Mouse (Mus musculus): ENCODE data around the gene Ubtd1.

Gene Ubtd1

DNA sequence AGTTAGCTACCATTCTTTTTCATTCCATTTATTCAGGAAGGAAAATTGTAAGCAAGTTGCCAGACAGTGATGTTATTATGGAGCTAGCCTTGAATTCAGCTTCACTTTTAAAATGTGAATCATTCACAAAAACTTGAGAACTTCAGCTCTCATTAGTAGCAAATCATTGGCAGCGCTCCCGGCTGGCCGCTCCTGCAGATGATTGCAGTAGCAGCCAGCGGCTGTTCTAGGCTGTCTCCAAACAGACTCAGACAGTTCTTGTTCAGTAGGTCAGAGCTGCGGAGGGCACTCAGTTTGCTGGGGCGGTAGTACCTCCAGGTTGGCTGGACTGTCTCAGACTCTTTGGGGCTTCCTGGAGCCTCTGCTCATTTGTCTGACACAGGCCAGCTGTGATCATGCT lies 11.9 kb downstream of the Ubtd1 start:
- DNase-seq (ENCODE audit: low read depth, low spot score): no peak

DNA sequence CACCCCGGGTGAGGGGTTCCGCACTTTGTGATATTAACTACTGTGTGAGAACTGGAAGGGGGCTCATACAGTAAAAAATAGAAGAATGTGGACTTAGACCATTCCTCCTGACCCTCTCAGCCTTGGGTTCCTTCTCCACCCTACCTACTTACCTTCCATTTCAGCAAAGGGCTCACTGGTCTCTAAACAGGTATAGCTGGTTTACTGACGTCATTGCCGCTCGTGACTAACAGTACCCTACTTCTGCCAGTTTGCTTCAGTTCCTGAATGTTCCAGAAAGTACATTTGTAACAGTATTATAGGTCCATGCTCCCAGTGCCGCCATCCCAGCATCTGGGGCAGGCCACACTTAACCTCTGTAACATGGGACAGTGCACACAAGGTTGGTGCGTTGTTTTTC lies 12.5 kb downstream of the Ubtd1 start:
- no peak for DNase-seq (ENCODE audit: low read depth, low spot score)

DNA sequence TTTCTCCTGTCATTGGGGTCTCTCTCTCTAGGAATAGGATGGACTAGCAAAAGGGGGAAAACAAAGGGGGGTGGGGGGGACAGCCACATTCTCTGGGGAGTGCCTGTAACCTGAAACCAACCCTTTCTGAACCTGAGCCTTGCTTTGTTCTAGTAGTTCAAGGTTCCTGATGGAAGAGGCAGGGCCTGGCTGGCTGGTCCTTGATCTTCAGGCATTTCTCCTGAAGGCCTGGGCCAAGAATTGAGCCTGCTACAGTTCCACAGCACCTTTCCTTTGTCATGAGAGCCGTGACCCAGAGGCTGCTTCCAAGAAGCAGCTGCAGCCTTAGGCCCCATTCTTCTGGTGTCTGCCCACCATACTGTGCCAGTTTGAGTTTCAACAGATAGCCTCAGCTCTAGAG lies 13.9 kb downstream of the Ubtd1 start:
- no peak for DNase-seq (ENCODE audit: low read depth, low spot score)

DNA sequence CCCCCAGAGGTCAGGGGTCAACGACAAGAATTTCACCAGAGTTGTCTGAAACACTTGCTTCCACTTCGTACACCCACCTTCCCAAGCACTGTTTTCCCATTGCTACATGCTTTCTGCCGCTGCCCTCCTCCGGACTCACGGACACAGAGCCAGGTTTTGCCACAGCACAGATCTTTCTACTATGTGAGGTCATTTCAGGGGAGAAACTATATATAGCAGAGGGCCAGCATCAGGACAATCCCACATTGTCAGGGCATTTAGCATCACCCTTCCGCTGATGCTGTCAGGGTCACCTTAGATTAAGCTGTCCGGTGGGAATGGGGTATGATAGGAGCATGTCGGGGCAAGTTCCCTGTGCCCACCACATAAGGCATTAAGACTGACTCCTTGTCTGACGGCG lies 15.5 kb downstream of the Ubtd1 start:
- no peak for DNase-seq (ENCODE audit: low read depth, low spot score)

DNA sequence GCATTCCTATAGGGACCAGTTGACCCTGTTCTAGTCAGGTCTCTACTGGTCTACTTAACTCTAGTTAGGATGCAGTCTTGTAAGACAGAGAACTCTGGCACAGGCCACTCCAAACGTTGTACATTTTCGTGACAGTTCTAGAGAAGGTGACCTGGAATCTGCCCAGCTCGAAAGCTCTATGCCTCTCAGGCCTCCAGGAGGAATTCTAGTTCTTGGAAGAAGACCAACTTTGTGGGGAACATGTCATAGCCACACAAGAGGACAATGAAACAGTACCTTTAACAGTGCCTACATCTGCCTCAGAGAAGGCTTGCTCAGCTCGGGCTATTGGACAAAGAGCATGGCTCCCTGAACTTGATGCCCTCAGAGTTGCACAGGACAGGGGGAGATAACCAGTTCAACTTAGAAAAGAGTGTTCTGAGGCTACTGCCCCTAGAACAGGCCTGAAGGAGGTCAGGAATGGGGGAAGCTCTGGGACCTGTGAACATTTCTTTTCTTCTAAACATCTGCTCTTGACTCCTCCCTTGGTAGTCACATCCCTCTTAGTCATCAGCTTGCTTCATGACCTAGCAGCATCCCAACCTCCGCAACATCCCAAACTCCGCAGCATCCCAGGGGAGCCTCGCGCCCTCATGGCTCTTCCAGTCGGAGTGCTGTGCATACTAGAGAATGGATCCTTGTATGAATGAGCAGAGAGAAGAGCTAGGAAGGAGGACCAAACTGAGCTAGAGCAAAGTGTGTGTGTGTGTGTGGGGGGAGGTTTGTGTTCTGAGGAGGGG lies 17.4 kb downstream of the Ubtd1 start:
- DNase-seq (ENCODE audit: low read depth, low spot score): no peak

DNA sequence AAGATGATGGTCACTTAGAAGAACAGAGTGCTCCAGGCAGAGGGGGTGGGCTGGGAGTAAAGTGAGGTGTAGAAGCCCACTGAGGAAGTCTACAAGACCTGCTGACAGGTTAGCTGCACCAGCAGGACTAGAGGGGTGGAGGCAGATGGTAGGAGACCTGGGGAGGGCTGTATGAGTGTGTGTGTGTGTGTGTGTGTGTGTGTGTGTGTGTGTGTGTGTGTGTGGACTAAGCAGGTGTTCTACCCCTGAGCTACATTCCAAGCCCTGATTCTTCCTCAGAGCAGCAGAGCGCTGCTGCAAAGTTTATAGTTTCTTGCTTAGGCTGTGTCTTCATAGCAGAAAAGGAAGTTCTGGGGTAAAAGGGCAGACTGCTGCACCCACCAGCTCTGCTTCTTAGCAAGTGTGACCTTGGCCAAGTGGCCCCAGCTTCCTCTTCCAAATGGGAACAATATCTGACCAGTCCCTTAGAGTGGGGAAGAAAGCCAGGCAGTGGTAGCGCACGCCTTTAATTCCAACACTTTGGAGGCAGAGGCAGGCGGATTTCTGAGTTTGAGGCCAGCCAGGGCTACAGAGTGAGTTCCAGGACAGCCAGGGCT lies 18.2 kb downstream of the Ubtd1 start:
- DNase-seq (ENCODE audit: low read depth, low spot score): no peak

DNA sequence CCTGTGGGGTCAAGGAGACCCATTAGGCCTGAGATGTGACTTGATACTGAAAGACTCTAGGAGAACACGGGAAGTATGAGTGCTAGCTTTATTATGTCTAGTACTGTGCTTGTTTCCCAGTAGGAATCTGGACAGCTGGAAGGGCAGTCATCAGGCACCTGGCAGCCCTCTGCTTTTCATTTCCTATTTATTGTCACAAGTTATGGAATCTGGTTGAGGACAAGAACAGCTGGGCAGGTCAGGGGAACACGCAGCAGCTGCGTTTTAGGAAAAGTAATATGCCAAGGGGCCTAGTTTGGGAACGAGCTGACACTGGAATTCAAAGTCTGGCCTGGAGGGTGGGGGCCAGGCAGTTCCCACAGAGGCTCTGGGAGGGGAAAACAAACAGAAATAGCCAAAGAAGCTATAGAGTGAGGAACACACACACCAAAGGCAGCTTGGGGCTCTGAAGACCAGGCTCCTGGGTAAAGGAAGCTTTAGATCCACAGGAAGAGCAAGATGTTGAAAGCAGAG lies 18.9 kb downstream of the Ubtd1 start:
- peak; percentile 46 for DNase-seq (ENCODE audit: low read depth, low spot score)

DNA sequence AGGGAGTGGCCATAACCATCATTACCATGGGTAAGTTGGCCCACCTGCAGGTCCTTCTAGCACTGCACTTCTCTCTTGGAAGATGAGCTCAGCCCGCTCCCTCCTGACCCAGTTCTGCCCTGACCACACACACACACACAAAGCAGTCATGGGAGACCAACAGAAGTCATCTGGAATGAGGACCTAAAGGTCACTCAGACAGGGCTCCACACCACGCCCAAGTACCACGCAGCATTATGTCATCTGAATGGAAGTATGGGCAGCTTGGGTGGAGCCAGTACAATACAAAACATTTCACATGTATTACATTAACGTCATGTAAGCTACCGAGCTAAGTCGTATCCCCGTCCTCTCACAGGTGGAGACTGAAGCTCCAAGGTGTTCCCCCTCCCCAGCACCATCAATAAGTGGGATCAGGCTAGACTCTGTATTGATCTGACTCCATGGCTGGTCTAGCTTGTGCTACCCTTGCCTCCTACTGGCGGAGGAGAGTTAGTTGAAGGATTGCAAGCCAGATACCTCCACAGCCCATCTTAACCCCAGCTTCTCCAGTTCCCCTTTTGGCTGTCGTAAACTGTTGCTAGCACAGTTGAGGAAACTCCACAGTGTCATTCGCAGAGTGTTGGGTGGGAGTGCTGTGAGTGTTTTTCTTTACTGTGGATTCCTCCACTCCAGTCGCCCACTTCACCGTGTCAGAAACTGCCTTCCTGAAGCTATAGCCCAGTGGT lies 19.9 kb downstream of the Ubtd1 start:
- no peak for DNase-seq (ENCODE audit: low read depth, low spot score)

DNA sequence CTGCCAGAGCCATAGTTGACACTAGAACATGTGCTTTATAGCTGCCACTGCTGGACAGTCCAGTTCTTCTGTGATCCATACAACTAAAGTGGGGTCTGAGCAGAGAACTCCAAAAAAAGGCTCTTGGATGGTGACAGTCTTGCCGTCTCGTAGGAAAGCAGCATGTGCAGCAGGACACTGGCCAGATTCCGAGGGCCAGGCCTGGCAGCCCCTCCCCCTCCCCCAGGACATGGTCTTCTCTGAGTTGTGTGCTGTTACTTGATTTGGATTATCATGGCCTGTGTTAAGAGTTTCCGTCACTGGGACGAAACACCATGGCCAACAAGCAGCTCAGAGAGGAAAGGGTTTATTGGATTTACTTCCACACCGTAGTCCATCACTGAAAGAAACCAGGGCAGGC lies 22.7 kb downstream of the Ubtd1 start:
- DNase-seq (ENCODE audit: low read depth, low spot score): no peak

DNA sequence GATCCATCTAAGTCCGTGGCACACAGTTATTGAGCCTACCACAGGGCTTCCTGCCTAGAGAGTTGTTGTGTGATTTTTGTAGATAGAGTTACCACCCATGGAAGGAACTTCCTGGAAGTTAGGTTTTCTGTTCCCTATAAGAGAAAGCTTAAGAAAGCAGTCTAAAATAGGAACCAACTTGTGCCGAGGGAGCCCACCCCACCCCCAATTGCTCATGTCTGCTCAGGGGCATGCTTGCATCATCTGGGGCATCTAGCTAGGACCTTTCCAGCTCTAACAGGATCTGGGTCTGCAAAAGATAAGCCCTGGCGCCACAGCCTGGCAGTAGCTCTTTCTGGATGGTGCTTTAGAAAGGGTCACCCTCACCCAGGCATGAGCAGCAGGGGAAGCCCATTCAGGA lies 24.1 kb downstream of the Ubtd1 start:
- DNase-seq (ENCODE audit: low read depth, low spot score): no peak

DNA sequence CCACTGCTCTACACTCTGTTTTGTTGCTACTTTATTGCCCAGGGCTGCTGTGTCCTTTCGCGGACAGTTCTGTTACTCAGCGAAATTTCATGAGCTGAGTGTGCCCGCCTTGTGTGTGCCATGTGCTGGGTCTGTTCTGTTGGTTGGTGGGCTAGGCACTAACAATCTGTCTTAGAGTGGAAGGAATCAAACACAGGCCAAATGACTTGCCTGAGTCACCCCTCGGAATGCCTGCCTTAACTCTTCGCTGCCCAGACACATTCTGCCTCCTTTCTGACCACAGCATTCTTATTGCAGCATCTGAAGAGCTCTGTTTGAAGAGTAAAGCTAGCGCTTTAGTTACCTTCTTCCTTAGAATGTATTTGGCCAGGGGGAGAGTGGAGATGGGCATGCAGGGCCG lies 25.0 kb downstream of the Ubtd1 start:
- no peak for DNase-seq (ENCODE audit: low read depth, low spot score)

DNA sequence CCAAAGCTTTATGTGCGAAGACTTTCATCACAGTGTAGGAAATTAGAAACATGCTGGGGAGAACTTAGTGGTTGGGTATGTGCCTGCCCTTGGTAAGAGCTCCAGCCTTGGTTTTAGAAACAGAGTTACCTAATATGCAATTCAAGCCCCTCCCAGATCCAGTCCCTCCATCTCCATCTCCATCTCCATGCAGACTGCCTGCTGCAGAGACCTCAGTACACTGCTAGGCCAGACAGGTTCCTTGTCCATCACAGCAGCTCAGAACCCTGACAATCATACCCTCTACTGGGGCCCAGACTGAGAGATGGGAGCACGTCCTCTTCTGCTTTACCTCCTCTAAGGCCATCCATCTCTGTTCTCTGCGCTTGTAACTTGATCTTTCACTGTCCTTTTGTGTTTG lies 27.0 kb downstream of the Ubtd1 start:
- DNase-seq (ENCODE audit: low read depth, low spot score): no peak

DNA sequence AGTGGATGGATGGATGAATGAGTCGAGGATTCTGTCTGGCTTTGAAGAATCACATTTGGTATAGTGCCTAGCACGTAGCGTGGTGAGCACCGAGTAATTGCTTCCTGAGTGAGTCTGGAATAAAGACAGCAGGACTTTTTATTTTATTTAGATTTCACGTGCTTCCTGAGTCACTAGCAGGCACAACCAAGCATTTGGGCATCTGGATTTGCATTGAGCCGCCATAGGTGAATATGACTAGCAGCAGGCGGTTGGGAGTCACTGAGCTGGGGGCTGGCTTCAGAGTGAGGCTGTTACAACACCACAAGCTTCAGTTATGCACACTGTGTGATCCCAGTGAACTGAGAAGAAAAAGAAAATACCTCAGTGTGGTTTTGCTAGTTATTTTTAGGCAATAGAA lies 27.5 kb downstream of the Ubtd1 start:
- DNase-seq (ENCODE audit: low read depth, low spot score): no peak

DNA sequence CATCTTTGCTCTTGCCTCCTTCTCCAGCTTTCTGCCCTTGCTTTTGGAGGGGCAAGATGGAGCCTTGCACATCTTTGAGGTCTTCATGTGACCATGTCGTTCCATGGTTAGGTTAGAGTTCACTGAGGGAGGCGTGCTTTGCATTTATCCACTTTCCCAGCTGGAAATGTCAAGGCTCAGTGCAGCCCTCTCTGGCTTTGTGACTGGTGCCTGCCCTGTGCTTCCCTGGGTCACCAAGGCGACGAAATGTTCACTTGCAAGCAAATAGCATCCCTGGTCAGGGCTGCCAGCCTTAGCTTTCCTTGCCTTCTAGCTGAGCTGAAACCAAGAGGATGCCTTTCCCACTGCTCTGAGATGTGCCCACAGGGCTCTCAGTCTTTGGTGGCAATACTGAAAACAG lies 28.9 kb downstream of the Ubtd1 start:
- DNase-seq (ENCODE audit: low read depth, low spot score): no peak

DNA sequence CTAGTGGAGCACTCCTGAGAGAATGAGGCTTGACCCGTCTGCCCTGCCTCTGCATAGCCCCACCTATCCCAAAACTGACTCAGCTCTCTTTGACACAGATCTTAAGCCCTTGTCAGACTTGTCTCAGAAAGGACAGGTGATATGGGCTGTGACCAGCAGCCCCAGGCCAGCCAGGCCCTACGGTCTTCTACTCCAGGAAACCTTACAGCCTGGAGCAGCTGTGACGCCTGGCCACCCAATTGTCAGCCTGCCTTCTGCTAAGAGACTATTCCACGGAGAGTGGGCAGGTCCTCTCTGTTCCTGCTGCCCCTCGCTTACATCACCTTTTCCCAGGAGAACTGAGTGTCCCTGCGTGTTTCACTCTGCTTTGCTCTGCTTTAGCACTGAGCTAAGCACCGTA lies 29.6 kb downstream of the Ubtd1 start:
- no peak for DNase-seq (ENCODE audit: low read depth, low spot score)

DNA sequence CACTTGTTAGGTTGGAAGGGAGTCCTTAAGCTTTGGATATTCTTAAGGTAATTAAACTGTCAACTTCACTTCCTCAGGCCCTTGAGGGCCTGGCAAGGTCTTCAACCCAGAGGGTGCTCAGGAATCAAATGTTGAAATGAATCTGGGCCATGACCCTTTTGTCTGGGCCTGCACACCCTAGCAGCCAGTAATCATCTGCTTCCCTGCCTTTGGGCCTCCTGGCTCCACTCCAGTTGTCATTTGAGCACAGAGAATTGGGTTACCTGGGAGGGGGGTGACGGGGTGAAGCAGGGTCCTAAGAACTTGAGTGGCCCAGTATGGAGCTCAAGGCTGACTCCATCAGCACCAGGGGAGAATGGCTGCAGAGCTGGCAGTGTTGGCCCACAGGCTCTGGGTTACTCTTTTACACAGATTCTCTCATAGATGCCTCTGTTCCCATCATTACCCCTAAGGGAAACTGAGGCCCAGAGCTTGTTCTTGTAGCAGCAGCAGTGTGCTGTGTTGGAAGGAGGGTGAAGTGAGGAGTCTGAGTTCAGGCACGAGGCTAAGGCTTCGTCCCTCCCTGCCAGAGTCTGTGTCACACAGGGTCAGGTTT lies 32.8 kb downstream of the Ubtd1 start:
- no peak for DNase-seq (ENCODE audit: low read depth, low spot score)

DNA sequence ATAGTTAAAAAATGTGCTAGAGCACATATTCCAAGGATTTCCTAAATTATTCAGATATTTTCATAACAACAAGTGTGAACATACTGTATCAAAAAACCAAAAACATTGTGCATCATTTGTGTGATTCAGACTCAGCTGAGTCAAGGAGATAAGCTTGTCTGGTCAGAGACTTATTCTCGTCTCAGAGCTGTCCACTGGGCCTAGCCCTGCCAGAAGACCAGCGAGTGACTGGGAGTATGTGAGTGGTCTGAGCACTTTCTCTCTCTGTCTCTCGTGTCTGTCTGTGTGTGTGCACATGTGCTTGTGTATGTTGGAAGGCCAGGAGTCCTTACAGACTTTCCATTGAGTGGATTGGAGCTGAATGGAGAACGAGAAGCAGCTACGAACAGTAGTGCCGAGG lies 33.4 kb downstream of the Ubtd1 start:
- no peak for DNase-seq (ENCODE audit: low read depth, low spot score)

DNA sequence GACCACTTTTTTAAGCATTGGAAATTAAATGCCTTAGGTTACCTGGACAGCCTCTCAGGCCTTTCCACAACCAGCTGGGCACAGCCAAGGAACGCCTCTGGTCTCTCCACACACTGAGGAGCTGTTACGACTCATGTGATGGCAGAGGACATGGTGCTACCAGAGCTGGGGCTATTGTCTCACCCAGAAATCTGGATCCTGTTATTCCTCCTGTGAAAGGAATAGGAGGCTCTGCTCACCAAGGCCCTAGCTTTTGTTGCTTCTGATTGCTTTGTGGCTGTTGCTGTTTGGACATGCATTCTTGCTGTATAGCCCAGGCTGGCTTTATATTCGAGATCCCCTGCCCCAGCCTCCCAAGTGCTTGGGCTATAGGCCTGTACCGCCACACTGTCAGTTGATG lies 34.7 kb downstream of the Ubtd1 start:
- no peak for DNase-seq (ENCODE audit: low read depth, low spot score)

DNA sequence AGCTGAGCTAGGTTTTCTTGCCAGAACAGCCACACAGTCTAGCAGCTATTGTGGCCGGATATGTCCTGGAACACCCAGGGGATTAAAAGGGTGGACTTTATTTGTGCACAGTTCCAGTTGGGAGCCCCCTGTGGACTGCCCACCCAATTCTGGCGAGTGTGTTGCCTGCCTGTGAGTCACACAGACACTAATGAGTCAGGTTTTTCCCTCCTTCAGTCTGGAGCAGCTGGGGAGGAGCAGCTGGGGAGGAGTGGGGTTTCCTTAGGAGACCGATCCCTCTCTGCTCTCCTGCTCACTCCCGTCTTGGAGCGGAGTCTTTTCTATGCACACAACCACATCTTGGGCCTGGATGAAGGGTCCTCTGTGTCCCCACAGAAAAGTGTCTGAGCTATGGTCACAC lies 35.3 kb downstream of the Ubtd1 start:
- DNase-seq (ENCODE audit: low read depth, low spot score): no peak

DNA sequence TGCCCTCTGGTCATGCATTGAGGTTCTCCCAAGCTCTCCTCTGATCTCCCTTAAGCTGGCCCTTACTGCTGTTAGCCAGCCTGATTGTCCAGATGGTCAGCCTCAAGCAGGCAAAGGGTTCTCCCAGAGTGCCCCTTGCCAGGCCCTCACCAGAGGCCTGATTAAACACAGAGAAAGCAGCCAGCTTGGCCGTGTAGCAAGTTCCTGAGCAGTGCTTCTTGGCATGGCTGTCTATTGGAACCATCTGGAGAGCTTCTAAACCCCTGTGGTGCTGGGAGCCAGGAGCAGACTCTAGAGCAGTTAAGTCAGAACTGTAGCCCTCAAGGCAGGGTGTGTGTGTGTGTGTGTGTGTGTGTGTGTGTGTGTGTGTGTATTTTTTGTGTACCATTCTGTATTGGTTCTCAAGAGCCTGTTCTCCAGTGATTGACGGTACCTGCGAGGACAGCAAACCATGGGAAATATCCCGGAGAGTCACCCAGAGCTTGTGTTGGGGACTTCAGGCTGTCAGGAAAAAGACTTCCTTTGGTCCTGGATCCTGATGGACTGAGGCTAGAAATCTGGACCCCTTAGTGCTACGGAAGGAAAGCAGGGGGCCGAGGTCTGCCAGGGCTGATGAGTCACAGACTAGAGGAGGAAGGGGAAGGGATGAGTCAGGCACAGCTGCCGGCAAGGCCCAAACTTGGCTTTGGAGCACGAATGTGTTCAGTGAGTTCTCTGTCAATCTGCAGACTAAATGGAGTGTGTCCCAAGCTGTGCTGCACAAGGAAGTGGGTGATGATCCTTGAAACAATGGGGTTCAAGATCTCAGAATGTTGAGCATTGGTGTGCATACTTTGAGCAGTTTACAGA lies 36.1 kb downstream of the Ubtd1 start:
- no peak for DNase-seq (ENCODE audit: low read depth, low spot score)

DNA sequence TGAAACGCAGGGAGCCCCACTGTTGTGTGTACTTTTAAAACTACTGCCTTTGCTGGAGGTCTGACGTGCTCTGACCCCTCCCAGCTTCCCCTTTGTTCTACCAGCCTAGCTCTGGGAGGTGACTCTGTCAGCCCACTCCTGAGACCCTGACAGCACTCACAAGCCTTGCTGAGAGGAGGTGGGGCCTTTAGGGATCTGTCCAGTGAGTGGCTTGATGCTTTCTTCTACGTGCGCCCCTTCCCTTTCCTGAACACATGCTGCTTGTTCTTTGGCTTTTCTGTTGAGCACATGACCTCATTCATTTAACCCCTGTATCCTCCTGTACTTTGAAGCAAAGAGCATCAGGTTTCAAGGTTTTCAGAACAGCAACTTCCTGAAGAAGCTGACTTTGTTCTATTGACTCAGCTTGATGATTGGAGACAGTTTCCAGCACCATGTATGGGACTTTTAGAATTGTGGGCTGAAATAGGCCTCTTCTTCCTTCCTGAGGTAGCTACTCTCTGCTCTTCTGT lies 37.5 kb downstream of the Ubtd1 start:
- no peak for DNase-seq (ENCODE audit: low read depth, low spot score)
